Mouse (Mus musculus) intestine, embryonic 14.5 days (tissue): ENCODE measurements around the gene Slc9a1. TPM values are rescaled to one million over a fixed set of nuclear protein-coding genes. Genes with fewer than 3 reads are reported as not detected.
A peak's percentile ranks its signal among the peaks of the same experiment; 100 is the strongest.

ENCODE experiments used
- ATAC-seq: fragments of 200-750 bp; cut with Nextera tagmentation; replicated peaks from 2 replicates; pipeline ENCODE4 v1.8.0; 2017; ENCODE audit warnings: low read depth, moderate number of reproducible peaks, moderate TSS enrichment, moderate library complexity; ENCODE audit not compliant: low FRiP score, low TSS enrichment
- DNase-seq: peaks from one replicate; pipeline ENCODE4 v3.0.0-alpha.2; 2018; ENCODE audit warnings: low spot score
- H3K27ac ChIP-seq: fragments of 300-500 bp; sonication (generic); 2 replicates; pipeline ENCODE4 v1.5.1; 2014; ENCODE audit warnings: low read depth, mild to moderate bottlenecking, control low read depth
- H3K27me3 ChIP-seq: fragments of 300-500 bp; sonication (generic); replicated peaks from 2 replicates; pipeline ENCODE4 v1.6.1; 2014; ENCODE audit warnings: low read length, control low read depth; ENCODE audit not compliant: control insufficient read depth, insufficient read depth
- H3K36me3 ChIP-seq: fragments of 300-500 bp; sonication (generic); 2 replicates; pipeline ENCODE4 v1.6.1; 2014; ENCODE audit warnings: low read length, control low read depth; ENCODE audit not compliant: control insufficient read depth, insufficient read depth
- H3K4me1 ChIP-seq: fragments of 300-500 bp; sonication (generic); replicated peaks from 2 replicates; pipeline ENCODE4 v1.6.1; 2014; ENCODE audit warnings: low read length, control low read depth, mixed read lengths; ENCODE audit not compliant: control insufficient read depth, insufficient read depth
- H3K4me2 ChIP-seq: fragments of 300-500 bp; sonication (generic); 2 replicates; pipeline ENCODE4 v1.6.1; 2014; ENCODE audit warnings: low read length
- H3K4me3 ChIP-seq: fragments of 300-500 bp; sonication (generic); 2 replicates; pipeline ENCODE4 v1.5.1; 2014; ENCODE audit warnings: low read depth, low read length, control low read depth, mixed read lengths
- H3K9ac ChIP-seq: fragments of 300-500 bp; sonication (generic); 2 replicates; pipeline ENCODE4 v1.6.1; 2014; ENCODE audit warnings: mild to moderate bottlenecking, low read length
- H3K9me3 ChIP-seq: fragments of 300-500 bp; sonication (generic); 2 replicates; pipeline ENCODE4 v1.6.1; 2016; ENCODE audit warnings: low read length, control low read depth; ENCODE audit not compliant: control insufficient read depth
- WGBS: fragments of 180-500 bp; shearing (Covaris S2); extraction: QIAGEN DNeasy Blood & Tissue Kit; methylation state at CpG from one replicate; pipeline ENCODE4 v1.1.7; 2014; 5-methylcytosine and 5-hydroxymethylcytosine counted together
- polyA plus RNA-seq: library from polyadenylated mRNA; unstranded; fragments of >200 nt; fragmentation: Nextera tagmentation; extraction: Ambion mirVana; gene quantifications from 2 replicates; pipeline ENCODE4 v1.2.1, GENCODE M21; 2014

Slc9a1 gene
- polyA plus RNA-seq, 1 experiment from 2014 or later: 11.6 TPM

DNA sequence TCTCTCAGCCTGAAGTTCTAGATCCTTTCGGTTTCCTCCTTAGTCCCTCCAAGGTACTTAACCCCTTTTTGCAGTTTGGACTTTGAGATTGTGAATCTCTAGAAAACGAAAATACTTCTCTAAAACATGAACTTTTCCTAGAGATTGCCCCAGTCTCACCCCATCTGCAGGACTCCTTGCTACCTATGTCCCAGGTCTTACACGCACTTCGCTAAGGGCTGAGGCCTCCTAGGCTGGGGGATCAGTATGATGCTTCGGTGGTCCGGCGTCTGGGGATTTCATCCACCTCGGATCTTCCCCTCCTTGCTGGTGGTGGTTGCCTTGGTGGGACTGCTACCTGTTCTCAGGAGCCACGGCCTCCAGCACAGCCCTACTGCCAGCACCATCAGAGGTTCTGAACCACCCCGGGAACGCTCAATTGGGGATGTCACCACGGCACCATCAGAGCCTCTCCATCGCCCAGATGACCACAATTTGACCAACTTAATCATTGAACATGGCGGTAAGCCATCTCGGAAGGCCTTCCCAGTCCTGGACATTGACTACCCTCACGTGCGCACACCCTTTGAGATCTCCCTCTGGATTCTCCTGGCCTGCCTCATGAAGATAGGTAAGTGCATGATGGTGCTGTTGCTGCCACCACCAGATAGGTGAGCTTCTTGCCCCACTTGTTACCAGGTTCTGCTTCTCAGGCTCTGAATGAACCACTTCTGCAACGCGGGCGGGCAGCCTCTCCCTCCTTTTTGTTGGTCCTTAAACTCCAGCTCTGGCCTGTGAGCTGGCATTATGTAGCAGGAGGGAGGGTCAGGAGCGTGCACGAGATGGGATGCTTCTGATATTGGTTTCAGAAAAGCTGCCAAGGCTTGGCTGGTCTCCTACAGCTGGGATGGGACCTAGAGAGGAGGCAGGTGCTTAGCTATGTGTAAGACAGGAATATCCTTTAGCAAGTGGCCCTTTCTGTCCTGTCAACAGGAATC, 1.1 kb downstream of the Slc9a1 start:
- Histone ChIP-seq H3K9me3 (no peaks in the 10 kb centered on the region), H3K4me2 (peak overlapping the region; percentile 54), H3K36me3 (no peaks in the 10 kb centered on the region), H3K27me3 (no peaks in the 10 kb centered on the region), H3K4me1 (peaks cover 40% of the 10 kb centered on the region), H3K9ac (peak overlapping the region; percentile 90), H3K27ac (0 out of 2 replicates have a peak overlapping the region, but pooled peaks have one; percentile 75), H3K4me3 (peak overlapping the region; percentile 79)
- DNase-seq: no peak
- ATAC-seq: no peak; the same call in 1 of the 2 replicates
- 68% methylated on average over 22 of the region's 22 CpGs for WGBS

DNA sequence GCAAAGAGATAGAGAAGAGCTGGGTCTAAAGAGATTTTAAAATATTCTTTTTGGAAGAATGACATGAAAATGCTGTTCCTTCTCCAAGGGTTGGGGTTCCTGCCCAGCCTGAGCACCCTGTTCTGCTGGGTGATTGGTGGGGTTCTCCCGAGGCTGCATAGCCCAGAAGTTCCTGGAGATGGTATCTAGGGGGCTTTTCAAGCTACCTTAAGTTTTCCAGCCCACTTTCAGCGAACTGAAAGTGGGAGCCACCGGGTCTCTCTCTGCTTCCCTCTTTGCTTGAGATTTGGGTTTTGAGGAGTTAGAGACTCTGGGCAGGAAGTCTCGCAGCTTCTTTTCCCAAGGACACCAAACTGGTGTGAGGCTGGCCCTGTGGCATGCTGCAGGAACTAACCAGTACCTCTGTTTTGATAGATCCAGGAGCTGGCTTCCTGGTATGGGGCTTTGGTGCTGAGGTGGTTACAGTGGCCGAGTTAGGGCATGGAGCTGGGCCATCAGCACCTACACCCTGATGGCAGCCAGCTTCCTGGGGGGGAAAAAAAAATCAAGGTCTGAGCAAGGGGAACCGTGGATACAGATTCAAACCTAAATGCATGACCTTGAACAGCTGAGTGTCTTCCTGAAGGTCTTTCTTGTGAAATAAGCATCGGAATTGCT, 2.2 kb downstream of the Slc9a1 start:
- Histone ChIP-seq H3K36me3 (no peaks in the 10 kb centered on the region), H3K9me3 (no peaks in the 10 kb centered on the region), H3K9ac (peak overlapping the region; percentile 22; the same call in 1 of the 2 replicates), H3K4me1 (peaks cover 46% of the 10 kb centered on the region), H3K4me3 (peak overlapping the region; percentile 79), H3K4me2 (peak overlapping the region; percentile 54), H3K27ac (no peak overlapping the region), H3K27me3 (no peaks in the 10 kb centered on the region)
- DNase-seq (no peak), ATAC-seq (no peak)
- 68% methylated on average over 7 of the region's 7 CpGs for WGBS

DNA sequence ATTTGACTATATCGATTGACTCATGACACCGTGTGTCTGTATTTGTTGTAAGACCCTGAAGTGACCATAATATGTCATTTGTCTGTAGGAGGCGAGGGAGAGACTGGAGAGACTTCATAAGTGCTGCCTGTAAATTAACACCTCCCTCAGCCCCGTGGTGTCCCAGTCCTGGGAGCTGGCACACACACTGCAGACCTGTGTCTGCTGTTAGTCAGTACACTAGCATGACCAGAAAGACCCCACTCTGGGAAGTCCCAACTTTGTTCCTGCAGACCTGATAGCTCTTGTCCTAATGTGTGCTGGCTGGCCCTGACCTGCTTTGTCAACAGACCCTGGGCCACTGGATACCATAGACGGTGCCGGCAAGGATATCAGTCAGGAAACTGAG, 2.8 kb downstream of the Slc9a1 start:
- ATAC-seq (no peak), DNase-seq (no peak)
- no peak overlapping the region for H3K27ac ChIP-seq
- H3K9ac ChIP-seq: 0 out of 2 replicates have a peak overlapping the region, but pooled peaks have one; percentile 22
- peaks cover 47% of the 10 kb centered on the region for H3K4me1 ChIP-seq
- WGBS: 55% methylated on average over 6 of the region's 6 CpGs
- no peaks in the 10 kb centered on the region for H3K9me3 ChIP-seq
- H3K36me3 ChIP-seq: no peaks in the 10 kb centered on the region
- no peaks in the 10 kb centered on the region for H3K27me3 ChIP-seq
- peak overlapping the region; percentile 54 for H3K4me2 ChIP-seq
- peak overlapping the region; percentile 79 for H3K4me3 ChIP-seq

DNA sequence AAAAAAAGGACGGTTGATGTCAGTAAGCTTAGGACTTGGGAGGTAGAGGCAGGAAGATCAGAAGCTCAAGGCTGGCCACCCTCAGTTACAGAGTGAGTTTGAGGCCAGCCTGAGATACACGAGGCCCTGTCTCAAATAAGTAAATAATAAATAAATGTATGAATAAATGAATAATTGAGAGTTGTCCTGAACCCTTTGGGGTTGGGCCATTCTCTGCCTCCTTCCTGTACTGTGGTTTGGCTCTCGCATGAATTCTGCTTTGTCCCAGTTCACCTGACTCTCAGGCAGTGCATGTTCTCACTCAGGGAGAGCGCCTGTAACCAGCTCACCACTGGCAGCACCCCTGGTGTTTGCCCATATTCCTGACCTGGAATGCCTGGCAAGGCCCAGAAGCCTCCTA, 4.5 kb downstream of the Slc9a1 start:
- WGBS: 87% methylated on average over 4 of the region's 4 CpGs
- Histone ChIP-seq H3K9me3 (no peaks in the 10 kb centered on the region), H3K4me2 (no peak overlapping the region), H3K9ac (no peak overlapping the region), H3K27ac (no peak overlapping the region), H3K36me3 (no peaks in the 10 kb centered on the region), H3K27me3 (no peaks in the 10 kb centered on the region), H3K4me3 (no peak overlapping the region), H3K4me1 (peaks cover 64% of the 10 kb centered on the region)
- no peak for DNase-seq
- ATAC-seq: no peak

DNA sequence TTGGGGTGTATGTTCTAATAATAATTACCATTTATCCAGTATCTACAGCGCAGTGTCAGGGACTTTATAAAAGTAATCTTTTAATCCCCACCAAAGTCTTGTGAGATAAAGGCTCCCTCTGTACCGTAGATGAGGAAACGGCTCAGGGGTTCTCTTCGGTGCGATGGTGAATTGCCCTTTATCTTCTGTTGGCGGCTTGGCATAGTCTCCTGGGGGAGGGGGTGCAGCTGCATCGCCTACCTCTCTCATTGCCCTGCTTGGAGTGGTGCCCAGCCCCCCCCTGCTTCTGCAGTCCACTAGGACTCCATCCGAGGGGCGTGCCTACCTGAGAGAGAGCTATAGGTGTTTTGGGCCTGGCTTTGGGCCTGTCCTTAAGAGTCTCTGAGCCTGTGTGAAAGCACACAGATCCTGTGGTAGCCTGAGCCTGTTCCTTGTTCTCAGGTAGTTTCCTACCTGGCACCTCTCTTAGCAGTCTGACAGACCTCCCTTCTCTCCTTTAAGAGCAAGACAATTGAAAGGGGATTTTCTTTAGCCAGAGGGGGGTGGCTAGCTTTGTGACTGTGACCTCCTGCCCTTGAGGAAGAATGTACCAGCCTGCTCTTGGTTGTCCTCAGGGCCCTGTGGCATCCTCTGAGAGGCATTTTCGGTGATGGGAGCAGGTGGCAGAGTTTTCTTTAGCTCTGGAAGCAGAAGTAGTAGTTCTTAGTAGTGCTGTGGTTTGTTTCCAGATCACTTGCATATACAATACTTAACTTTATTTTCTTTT, 6.5 kb downstream of the Slc9a1 start:
- no peak overlapping the region for H3K27ac ChIP-seq
- ATAC-seq (no peak), DNase-seq (no peak)
- no peaks in the 10 kb centered on the region for H3K27me3 ChIP-seq
- no peak overlapping the region for H3K4me2 ChIP-seq
- no peaks in the 10 kb centered on the region for H3K36me3 ChIP-seq
- H3K4me3 ChIP-seq: no peak overlapping the region
- 71% methylated on average over 10 of the region's 10 CpGs for WGBS
- no peak overlapping the region for H3K9ac ChIP-seq
- H3K4me1 ChIP-seq: peaks cover 74% of the 10 kb centered on the region
- no peaks in the 10 kb centered on the region for H3K9me3 ChIP-seq

DNA sequence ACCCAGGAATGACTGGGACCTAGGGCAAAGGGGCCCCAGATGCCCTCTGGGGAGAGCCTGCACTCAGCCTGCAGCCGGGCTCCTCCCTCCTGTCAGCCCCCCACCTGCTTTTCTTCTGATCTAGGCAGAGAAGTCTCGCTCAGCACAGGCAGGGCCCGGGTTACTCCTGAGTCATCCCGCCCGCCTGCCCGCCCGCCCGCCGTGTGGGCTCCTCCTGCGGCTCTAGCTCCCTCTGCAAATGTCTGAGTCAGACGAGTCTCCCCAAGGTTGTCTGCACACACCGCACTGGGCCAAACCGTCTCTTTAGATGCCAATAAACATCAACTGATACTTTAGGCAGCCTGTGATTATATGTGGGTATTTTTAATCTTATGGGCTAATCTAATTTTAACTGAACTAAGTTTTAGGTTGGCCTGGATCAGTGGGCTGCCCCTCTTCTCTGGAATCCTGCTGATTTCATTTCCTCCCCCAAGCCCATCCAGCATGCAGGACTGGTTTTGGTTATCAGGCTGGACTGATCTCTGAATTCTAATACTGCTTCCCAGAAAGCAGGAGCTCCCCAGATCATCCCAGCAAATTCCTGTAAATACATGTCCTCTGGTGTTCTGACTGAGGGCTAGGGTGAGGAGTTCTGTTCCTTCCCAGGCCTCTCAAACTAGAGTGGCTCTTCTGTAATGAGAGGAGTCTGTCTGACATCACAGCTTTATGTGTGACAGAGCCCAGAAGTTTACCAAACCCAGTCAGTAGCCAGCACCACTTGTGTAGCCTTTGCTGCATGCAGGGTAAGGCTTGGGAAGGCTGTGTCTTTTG, 8.9 kb downstream of the Slc9a1 start:
- H3K27me3 ChIP-seq: no peaks in the 10 kb centered on the region
- 0 out of 2 replicates have a peak, but pooled peaks cover 3% of the 10 kb centered on the region for H3K36me3 ChIP-seq
- H3K27ac ChIP-seq: peak overlapping the region; percentile 77
- ATAC-seq: peak; percentile 74
- peak overlapping the region; percentile 20; the same call in 1 of the 2 replicates for H3K9ac ChIP-seq
- H3K9me3 ChIP-seq: no peaks in the 10 kb centered on the region
- peaks cover 56% of the 10 kb centered on the region for H3K4me1 ChIP-seq
- no peak overlapping the region for H3K4me3 ChIP-seq
- peak; percentile 72 for DNase-seq
- WGBS: 9% methylated on average over 13 of the region's 13 CpGs
- peak overlapping the region; percentile 36 for H3K4me2 ChIP-seq

DNA sequence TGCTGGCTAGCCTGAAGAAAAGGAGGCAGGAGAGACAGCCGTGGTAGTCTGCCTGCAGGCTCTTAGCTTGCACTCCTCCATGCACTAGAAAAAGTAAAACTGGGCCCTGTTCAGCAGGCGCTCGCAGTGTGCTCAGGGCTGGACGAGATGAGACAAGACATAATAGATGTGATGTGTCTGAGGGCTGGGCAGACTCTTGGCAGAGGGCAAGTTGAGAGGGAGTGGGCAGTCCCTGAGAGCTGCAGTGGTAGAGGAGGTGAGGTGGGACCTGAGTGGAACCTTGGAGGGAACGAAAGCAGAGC, 9.5 kb downstream of the Slc9a1 start:
- peaks cover 51% of the 10 kb centered on the region for H3K4me1 ChIP-seq
- no peak overlapping the region for H3K4me3 ChIP-seq
- DNase-seq (peak; percentile 63), ATAC-seq (no peak)
- no peaks in the 10 kb centered on the region for H3K9me3 ChIP-seq
- peak overlapping the region; percentile 77 for H3K27ac ChIP-seq
- H3K9ac ChIP-seq: peak overlapping the region; percentile 20; the same call in 1 of the 2 replicates
- no peak overlapping the region for H3K4me2 ChIP-seq
- H3K36me3 ChIP-seq: 0 out of 2 replicates have a peak, but pooled peaks cover 3% of the 10 kb centered on the region
- H3K27me3 ChIP-seq: no peaks in the 10 kb centered on the region
- 22% methylated on average over 5 of the region's 5 CpGs for WGBS
